Mouse (Mus musculus): ENCODE measurements around the gene Olfr975. TPM values are rescaled to one million over a fixed set of nuclear protein-coding genes. Genes with fewer than 3 reads are reported as not detected.

The Olfr975 gene
- polyA plus RNA-seq, 1 experiment from 2014 or later = not detected

Other genes with a start within 250 kb of the Olfr975 start
- not detected in 2 replicates for gene Olfr149, start 244.9 kb downstream of the Olfr975 start, polyA plus RNA-seq (2015; fragmentation: Nextera tagmentation; extraction: Ambion mirVana)
- gene Olfr965, start 240.7 kb downstream of the Olfr975 start, polyA plus RNA-seq (2015; fragmentation: Nextera tagmentation; extraction: Ambion mirVana) = not detected in 2 replicates
- not detected in 2 replicates for gene Olfr150, start 221.1 kb downstream of the Olfr975 start, polyA plus RNA-seq (2015; fragmentation: Nextera tagmentation; extraction: Ambion mirVana)
- gene Olfr967, start 205.8 kb downstream of the Olfr975 start, polyA plus RNA-seq (2015; fragmentation: Nextera tagmentation; extraction: Ambion mirVana) = not detected in 2 replicates
- not detected in 2 replicates for gene Olfr968, start 168.8 kb downstream of the Olfr975 start, polyA plus RNA-seq (2015; fragmentation: Nextera tagmentation; extraction: Ambion mirVana)
- gene Olfr969, start 161.1 kb downstream of the Olfr975 start, polyA plus RNA-seq (2015; fragmentation: Nextera tagmentation; extraction: Ambion mirVana) = not detected in 2 replicates
- gene Olfr970, start 143.2 kb downstream of the Olfr975 start, polyA plus RNA-seq (2015; fragmentation: Nextera tagmentation; extraction: Ambion mirVana) = not detected in 2 replicates
- not detected in 2 replicates for gene Olfr971, start 115.2 kb downstream of the Olfr975 start, polyA plus RNA-seq (2015; fragmentation: Nextera tagmentation; extraction: Ambion mirVana)
- not detected in 2 replicates for gene Olfr972, start 85.6 kb downstream of the Olfr975 start, polyA plus RNA-seq (2015; fragmentation: Nextera tagmentation; extraction: Ambion mirVana)
- gene Olfr229, start 44.7 kb downstream of the Olfr975 start, polyA plus RNA-seq (2015; fragmentation: Nextera tagmentation; extraction: Ambion mirVana) = not detected in 2 replicates
- gene Olfr974, start 14.5 kb downstream of the Olfr975 start, polyA plus RNA-seq (2015; fragmentation: Nextera tagmentation; extraction: Ambion mirVana) = not detected in 2 replicates
- gene Olfr976, start 9.1 kb upstream of the Olfr975 start, polyA plus RNA-seq (2015; fragmentation: Nextera tagmentation; extraction: Ambion mirVana) = not detected in 2 replicates
- gene Olfr978, start 40.1 kb upstream of the Olfr975 start, polyA plus RNA-seq (2015; fragmentation: Nextera tagmentation; extraction: Ambion mirVana) = not detected in 2 replicates
- not detected in 2 replicates for gene Olfr979, start 51.4 kb upstream of the Olfr975 start, polyA plus RNA-seq (2015; fragmentation: Nextera tagmentation; extraction: Ambion mirVana)
- gene Olfr980, start 57.5 kb upstream of the Olfr975 start, polyA plus RNA-seq (2015; fragmentation: Nextera tagmentation; extraction: Ambion mirVana) = not detected in 2 replicates
- not detected in 2 replicates for gene Olfr981, start 69.4 kb upstream of the Olfr975 start, polyA plus RNA-seq (2015; fragmentation: Nextera tagmentation; extraction: Ambion mirVana)
- gene Olfr982, start 121.8 kb upstream of the Olfr975 start, polyA plus RNA-seq (2015; fragmentation: Nextera tagmentation; extraction: Ambion mirVana) = not detected in 2 replicates
- not detected in 2 replicates for gene Olfr983, start 141.5 kb upstream of the Olfr975 start, polyA plus RNA-seq (2015; fragmentation: Nextera tagmentation; extraction: Ambion mirVana)
- gene Olfr984, start 162.2 kb upstream of the Olfr975 start, polyA plus RNA-seq (2015; fragmentation: Nextera tagmentation; extraction: Ambion mirVana) = not detected in 2 replicates
- not detected in 2 replicates for gene Olfr985, start 178.1 kb upstream of the Olfr975 start, polyA plus RNA-seq (2015; fragmentation: Nextera tagmentation; extraction: Ambion mirVana)
- not detected in 2 replicates for gene Tmem225, start 196.1 kb upstream of the Olfr975 start, polyA plus RNA-seq (2015; fragmentation: Nextera tagmentation; extraction: Ambion mirVana)
- gene Olfr986, start 228.9 kb upstream of the Olfr975 start, polyA plus RNA-seq (2015; fragmentation: Nextera tagmentation; extraction: Ambion mirVana) = not detected in 2 replicates
- 7.3 and 7.8 TPM in 2 replicates for gene Zfp202, start 240.3 kb upstream of the Olfr975 start, polyA plus RNA-seq (2015; fragmentation: Nextera tagmentation; extraction: Ambion mirVana)

All from kidney, embryonic 16.5 days (tissue).